Mouse (Mus musculus) c-Kit-positive CD71-positive TER-119-positive erythroid progenitor cells, embryonic 14.5 days (primary cell): ENCODE results near the gene Hsd3b6.
"Not testable (repeated sequence)": the region's sequence is repeated elsewhere in the genome, so short reads cannot be mapped to it uniquely, and the experiment has no call there.

Experiments
- DNase-seq: peaks from one replicate; pipeline ENCODE4 v3.0.0-alpha.2; 2013; ENCODE audit warnings: low spot score

The Hsd3b6 gene

GRCm38 (mm10) chr3:98814101-98814670, at the start of gene Hsd3b6:
TSS of gene Hsd3b6 (minus strand) at chr3:98814443.
- DNase-seq, result no peak

- no peak for DNase-seq
Observed at GRCm38 (mm10) chr3:98862800-98863199, 48.6 kb upstream of the Hsd3b6 start.

- no peak for DNase-seq
Observed at GRCm38 (mm10) chr3:98859576-98859975, 45.3 kb upstream of the Hsd3b6 start, which contains the start of gene Hsd3b1. TSS of gene Hsd3b1 (minus strand) at chr3:98859794.

GRCm38 (mm10) chr3:98858051-98858450, 43.8 kb upstream of the Hsd3b6 start:
- no peak for DNase-seq

GRCm38 (mm10) chr3:98856892-98857291, 42.6 kb upstream of the Hsd3b6 start:
- peak; percentile 67 for DNase-seq

GRCm38 (mm10) chr3:98855160-98855559, 40.9 kb upstream of the Hsd3b6 start:
- DNase-seq, result peak; percentile 80

- DNase-seq, result no peak
Observed at GRCm38 (mm10) chr3:98853685-98854084, 39.4 kb upstream of the Hsd3b6 start.

- no peak for DNase-seq
Observed at GRCm38 (mm10) chr3:98853051-98853450, 38.8 kb upstream of the Hsd3b6 start.

GRCm38 (mm10) chr3:98852631-98853030, 38.4 kb upstream of the Hsd3b6 start:
- DNase-seq, result no peak

GRCm38 (mm10) chr3:98851853-98852252, 37.6 kb upstream of the Hsd3b6 start:
- DNase-seq, result no peak

- no peak for DNase-seq
Observed at GRCm38 (mm10) chr3:98850262-98850661, 36.0 kb upstream of the Hsd3b6 start.

- no peak for DNase-seq
Observed at GRCm38 (mm10) chr3:98848898-98849297, 34.7 kb upstream of the Hsd3b6 start.

- DNase-seq, result not testable (repeated sequence)
Observed at GRCm38 (mm10) chr3:98812653-98813052, 1.6 kb downstream of the Hsd3b6 start.

GRCm38 (mm10) chr3:98805032-98805431, 9.2 kb downstream of the Hsd3b6 start:
- not testable (repeated sequence) for DNase-seq

GRCm38 (mm10) chr3:98786551-98786950, 27.7 kb downstream of the Hsd3b6 start:
- DNase-seq, result no peak

- no peak for DNase-seq
Observed at GRCm38 (mm10) chr3:98782181-98782868, 31.9 kb downstream of the Hsd3b6 start.

- no peak for DNase-seq
Observed at GRCm38 (mm10) chr3:98780921-98781320, 33.3 kb downstream of the Hsd3b6 start.

GRCm38 (mm10) chr3:98764155-98764554, 50.1 kb downstream of the Hsd3b6 start:
- no peak for DNase-seq

- no peak for DNase-seq
Observed at GRCm38 (mm10) chr3:98756836-98757235, 57.4 kb downstream of the Hsd3b6 start.
